Mouse (Mus musculus) stomach, embryonic 14.5 days (tissue): Measurements from ENCODE around the gene Ssbp3. TPM values are rescaled to one million over a fixed set of nuclear protein-coding genes. Genes with fewer than 3 reads are reported as not detected.

ENCODE experiments used
- ATAC-seq: fragments of 200-750 bp; cut with Nextera tagmentation; 2 replicates; pipeline ENCODE4 v1.8.0; 2017; ENCODE audit warnings: low read depth, moderate TSS enrichment; ENCODE audit not compliant: insufficient number of reproducible peaks, insufficient read depth, low FRiP score
- H3K27ac ChIP-seq: fragments of 300-500 bp; sonication (generic); 2 replicates; pipeline ENCODE4 v1.5.1; 2014; ENCODE audit warnings: mild to moderate bottlenecking, low read length, moderate library complexity, mixed read lengths
- H3K27me3 ChIP-seq: fragments of 300-500 bp; sonication (generic); 2 replicates; pipeline ENCODE4 v1.6.1; 2014; ENCODE audit warnings: low read length, control low read depth, mixed read lengths; ENCODE audit not compliant: control insufficient read depth, insufficient read depth
- H3K36me3 ChIP-seq: fragments of 300-500 bp; sonication (generic); 2 replicates; pipeline ENCODE4 v1.6.1; 2014; ENCODE audit warnings: mild to moderate bottlenecking, control low read depth, low read length, moderate library complexity, mixed read lengths; ENCODE audit not compliant: control insufficient read depth, insufficient read depth
- H3K4me1 ChIP-seq: fragments of 300-500 bp; sonication (generic); 2 replicates; pipeline ENCODE4 v1.6.1; 2014; ENCODE audit warnings: low read length, control low read depth, mixed read lengths; ENCODE audit not compliant: control insufficient read depth, insufficient read depth
- H3K4me2 ChIP-seq: fragments of 300-500 bp; sonication (generic); replicated peaks from 2 replicates; pipeline ENCODE4 v1.6.1; 2014; ENCODE audit warnings: low read depth, low read length, control low read depth
- H3K4me3 ChIP-seq: fragments of 300-500 bp; sonication (generic); 2 replicates; pipeline ENCODE4 v1.5.1; 2014; ENCODE audit warnings: low read depth, low read length, control low read depth
- H3K9ac ChIP-seq: fragments of 300-500 bp; sonication (generic); replicated peaks from 2 replicates; pipeline ENCODE4 v1.6.1; 2014; ENCODE audit warnings: low read depth, mild to moderate bottlenecking, control low read depth, low read length, moderate library complexity, mixed read lengths
- H3K9me3 ChIP-seq: fragments of 300-500 bp; sonication (generic); 2 replicates; pipeline ENCODE4 v1.6.1; 2016; ENCODE audit warnings: low read depth, low read length, control low read depth; ENCODE audit not compliant: control insufficient read depth
- WGBS: fragments of 180-500 bp; shearing (Covaris S2); extraction: QIAGEN DNeasy Blood & Tissue Kit; methylation state at CpG from one replicate; pipeline ENCODE4 v1.1.7; 2014; 5-methylcytosine and 5-hydroxymethylcytosine counted together
- polyA plus RNA-seq: library from polyadenylated mRNA; unstranded; fragments of >200 nt; fragmentation: Nextera tagmentation; extraction: Ambion mirVana; gene quantifications from 2 replicates; pipeline ENCODE4 v1.2.1, GENCODE M21; 2014

Gene Ssbp3
- polyA plus RNA-seq, 1 experiment from 2014 or later, result 79.9 TPM

DNA sequence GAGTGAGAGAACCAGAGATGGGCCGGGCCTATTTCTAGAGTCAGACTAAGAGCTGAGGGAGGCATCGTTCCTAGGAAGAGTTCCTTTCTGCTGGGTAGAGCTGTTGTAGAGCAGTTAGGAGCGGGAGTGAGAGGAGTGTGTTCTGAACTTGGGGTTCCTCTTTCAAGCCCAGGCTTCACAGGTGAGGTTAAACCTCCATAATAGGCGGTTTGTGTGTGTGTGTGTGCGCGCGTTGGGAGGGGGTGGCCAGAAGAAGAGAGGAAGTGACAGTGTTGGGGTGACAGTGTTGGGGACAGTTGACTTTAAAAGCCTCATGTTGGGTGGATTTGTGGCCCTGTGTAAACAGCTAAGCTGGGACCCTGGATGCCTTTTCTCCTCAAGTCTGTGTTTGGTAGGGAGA is 22.1 kb downstream of the Ssbp3 start:
- WGBS, result 92% methylated on average over 7 of the region's 7 CpGs
- Histone ChIP-seq H3K4me1 (peaks cover 29% of the 10 kb centered on the region), H3K4me2 (no peak overlapping the region), H3K4me3 (no peak overlapping the region), H3K9me3 (no peaks in the 10 kb centered on the region), H3K27me3 (no peaks in the 10 kb centered on the region), H3K27ac (no peak overlapping the region), H3K9ac (no peak overlapping the region), H3K36me3 (peaks cover 26% of the 10 kb centered on the region)
- ATAC-seq, result no peak

DNA sequence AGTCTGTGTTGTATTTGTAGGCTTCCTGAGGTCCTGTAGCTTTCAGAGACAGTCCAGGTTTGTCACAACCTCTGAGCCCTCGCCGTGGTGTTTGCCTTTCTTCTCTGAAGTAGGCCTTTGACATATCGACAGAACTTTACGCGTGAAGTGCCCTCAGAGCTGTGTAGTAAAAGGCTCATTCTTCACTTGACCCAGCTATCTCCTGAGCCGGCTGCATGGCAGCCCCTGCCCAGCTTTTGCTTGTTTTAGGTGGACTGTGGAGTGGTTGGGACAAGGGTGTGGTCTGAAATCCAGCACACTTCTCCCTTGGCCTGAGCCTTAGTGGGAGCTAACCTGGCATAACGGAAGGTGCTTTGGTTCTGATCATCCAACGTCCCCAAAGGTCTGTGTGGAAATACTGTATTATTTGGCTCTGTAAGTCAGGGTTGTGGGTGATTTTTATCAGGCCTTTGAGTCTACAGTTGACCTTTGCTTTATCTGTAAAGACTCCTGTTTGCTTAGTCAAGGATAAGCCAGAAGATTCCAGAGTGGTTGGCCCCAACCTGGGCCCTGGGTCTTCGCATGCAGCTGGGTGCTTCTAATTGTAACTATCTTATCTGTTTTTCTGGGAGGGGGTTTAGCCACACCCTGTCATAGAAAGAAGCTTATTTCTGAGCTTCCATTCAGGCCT is 23.4 kb downstream of the Ssbp3 start:
- Histone ChIP-seq H3K27me3 (no peaks in the 10 kb centered on the region), H3K27ac (no peak overlapping the region), H3K36me3 (peaks cover 19% of the 10 kb centered on the region; the same call in 1 of the 2 replicates), H3K9me3 (no peaks in the 10 kb centered on the region), H3K9ac (no peak overlapping the region), H3K4me1 (peaks cover 40% of the 10 kb centered on the region), H3K4me2 (no peak overlapping the region), H3K4me3 (no peak overlapping the region)
- ATAC-seq, result no peak
- 54% methylated on average over 9 of the region's 9 CpGs for WGBS

DNA sequence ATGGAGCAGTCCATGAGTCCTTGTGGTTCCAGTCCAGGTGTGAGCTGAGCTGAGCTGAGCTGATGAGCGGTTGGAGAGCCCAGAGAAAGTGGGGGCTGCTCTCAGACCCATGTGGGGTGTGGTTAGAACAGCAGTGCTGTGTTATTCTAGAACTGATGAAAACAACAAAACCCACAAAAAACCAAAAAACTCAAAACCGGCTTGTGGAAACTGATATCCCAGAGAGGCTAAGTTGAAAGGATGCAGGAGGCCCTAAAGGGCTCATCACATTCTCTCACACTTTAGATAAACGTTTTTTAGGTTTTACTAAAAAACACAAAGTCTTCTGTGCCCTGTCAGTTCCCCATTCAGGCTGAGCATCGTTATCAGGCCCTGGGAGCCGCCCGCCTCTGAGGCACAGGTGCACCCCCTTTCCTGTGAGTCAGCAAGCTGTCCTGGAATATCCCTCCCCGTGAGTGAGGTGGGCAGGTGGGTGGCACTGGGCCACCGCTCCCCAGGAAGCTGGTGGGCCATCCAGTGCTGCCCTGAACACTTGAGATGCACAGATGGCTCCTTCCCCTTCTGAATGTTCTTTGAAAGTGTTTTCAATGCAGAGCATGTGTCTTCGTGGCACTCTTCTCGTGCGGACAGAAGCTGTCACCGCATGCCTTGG is 24.6 kb downstream of the Ssbp3 start:
- Histone ChIP-seq H3K9me3 (no peaks in the 10 kb centered on the region), H3K4me1 (peaks cover 51% of the 10 kb centered on the region), H3K4me3 (no peak overlapping the region), H3K9ac (no peak overlapping the region), H3K27me3 (no peaks in the 10 kb centered on the region), H3K36me3 (peaks cover 19% of the 10 kb centered on the region; the same call in 1 of the 2 replicates), H3K4me2 (no peak overlapping the region), H3K27ac (no peak overlapping the region)
- 61% methylated on average over 12 of the region's 12 CpGs for WGBS
- no peak for ATAC-seq

DNA sequence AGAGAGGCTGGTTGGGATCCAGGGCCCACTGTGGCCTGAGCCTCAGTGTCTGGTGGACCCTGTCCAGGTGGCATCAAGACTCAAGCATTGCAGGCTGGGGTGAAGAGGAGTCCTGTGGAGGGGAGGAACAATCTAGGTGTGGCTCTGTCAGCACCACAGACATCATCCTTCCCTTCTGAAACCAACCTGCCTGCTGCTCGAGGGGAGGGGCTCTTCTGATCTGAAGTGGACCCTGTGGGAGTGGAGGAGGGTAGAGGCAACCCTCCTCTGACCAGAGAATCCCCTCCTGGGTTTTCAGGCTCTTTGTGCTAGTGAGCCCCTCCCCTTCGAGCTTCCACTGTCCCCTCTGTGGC is 25.1 kb downstream of the Ssbp3 start:
- no peak for ATAC-seq
- Histone ChIP-seq H3K36me3 (peaks cover 19% of the 10 kb centered on the region; the same call in 1 of the 2 replicates), H3K27me3 (no peaks in the 10 kb centered on the region), H3K27ac (no peak overlapping the region), H3K4me2 (no peak overlapping the region), H3K9ac (no peak overlapping the region), H3K4me1 (peaks cover 51% of the 10 kb centered on the region), H3K4me3 (no peak overlapping the region), H3K9me3 (no peaks in the 10 kb centered on the region)
- 44% methylated on average over 2 of the region's 2 CpGs for WGBS

DNA sequence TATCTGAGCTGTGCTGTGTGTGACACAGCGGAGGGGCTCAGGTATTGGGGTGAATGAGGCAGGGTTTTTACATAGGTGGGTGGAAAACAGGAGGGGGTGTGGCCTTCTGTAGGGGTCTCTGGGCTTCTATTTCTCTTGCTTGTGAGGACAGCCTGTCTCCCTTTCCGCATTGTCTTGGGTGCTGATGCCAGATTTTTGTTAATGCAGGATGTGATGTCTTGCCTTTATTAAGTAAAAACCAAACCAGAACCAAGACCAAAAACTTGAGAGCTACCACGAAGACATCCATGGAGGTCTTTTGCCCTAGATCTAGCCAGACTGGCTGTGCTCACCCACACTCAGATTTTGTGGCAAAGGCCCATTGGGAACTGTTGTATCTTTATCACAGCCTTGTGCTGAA is 25.5 kb downstream of the Ssbp3 start:
- no peak overlapping the region for H3K27ac ChIP-seq
- no peak overlapping the region for H3K9ac ChIP-seq
- peaks cover 56% of the 10 kb centered on the region for H3K4me1 ChIP-seq
- no peaks in the 10 kb centered on the region for H3K9me3 ChIP-seq
- H3K27me3 ChIP-seq, result no peaks in the 10 kb centered on the region
- peaks cover 19% of the 10 kb centered on the region; the same call in 1 of the 2 replicates for H3K36me3 ChIP-seq
- 74% methylated on average over 3 of the region's 3 CpGs for WGBS
- no peak overlapping the region for H3K4me2 ChIP-seq
- no peak for ATAC-seq
- H3K4me3 ChIP-seq, result no peak overlapping the region

- H3K36me3 ChIP-seq, result peaks cover 19% of the 10 kb centered on the region; the same call in 1 of the 2 replicates
- WGBS, result 28% methylated on average over 8 of the region's 8 CpGs
- no peak overlapping the region; the same call in 1 of the 2 replicates for H3K9ac ChIP-seq
- H3K4me2 ChIP-seq, result no peak overlapping the region
- ATAC-seq, result no peak
- H3K4me3 ChIP-seq, result no peak overlapping the region
- H3K27ac ChIP-seq, result peak overlapping the region; percentile 17; the same call in 1 of the 2 replicates
- H3K27me3 ChIP-seq, result no peaks in the 10 kb centered on the region
- H3K9me3 ChIP-seq, result no peaks in the 10 kb centered on the region
- H3K4me1 ChIP-seq, result peaks cover 63% of the 10 kb centered on the region
Observed at GRCm38 (mm10) chr4:106936741-106937140, 26.2 kb downstream of the Ssbp3 start.

DNA sequence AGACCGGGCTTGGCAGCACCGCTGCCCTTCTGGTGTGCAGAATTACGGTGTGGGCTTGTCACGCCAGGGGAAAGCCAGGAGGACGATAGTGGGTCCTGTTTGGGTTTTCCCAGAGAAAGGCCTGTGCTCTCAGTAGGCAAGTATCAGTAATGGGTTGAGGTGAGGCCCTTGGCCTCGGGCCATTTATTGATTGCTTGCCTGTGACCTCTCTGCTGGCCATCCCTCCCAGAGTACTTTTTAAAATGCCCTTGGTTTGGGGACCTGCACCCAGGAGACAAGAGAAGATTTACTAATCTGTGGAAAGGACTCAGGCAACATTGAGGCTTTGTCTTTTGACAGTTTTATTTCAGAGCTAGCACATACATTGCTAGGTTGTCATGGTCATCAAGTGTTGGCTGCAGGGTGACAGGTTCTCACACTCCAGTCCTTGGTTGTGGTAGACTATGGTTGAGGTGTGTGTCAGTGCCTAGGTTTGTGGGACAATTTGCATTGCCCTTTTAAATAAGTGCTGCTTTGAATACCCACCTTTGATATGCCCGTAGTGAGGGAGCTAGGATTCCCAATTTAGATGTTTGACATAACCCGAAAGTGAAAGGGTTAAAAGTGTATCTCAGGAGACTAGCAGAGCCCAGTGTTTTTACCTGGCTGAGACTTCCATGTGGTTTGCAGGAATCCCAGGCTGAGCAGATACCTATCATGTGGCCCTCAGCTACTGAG is 28.2 kb downstream of the Ssbp3 start:
- H3K9ac ChIP-seq, result no peak overlapping the region
- peaks cover 11% of the 10 kb centered on the region; the same call in 1 of the 2 replicates for H3K36me3 ChIP-seq
- WGBS, result 54% methylated on average over 8 of the region's 8 CpGs
- peak overlapping the region; percentile 34 for H3K27ac ChIP-seq
- H3K9me3 ChIP-seq, result no peaks in the 10 kb centered on the region
- H3K27me3 ChIP-seq, result no peaks in the 10 kb centered on the region
- H3K4me1 ChIP-seq, result peaks cover 54% of the 10 kb centered on the region
- H3K4me3 ChIP-seq, result no peak overlapping the region
- no peak overlapping the region for H3K4me2 ChIP-seq
- ATAC-seq, result no peak

DNA sequence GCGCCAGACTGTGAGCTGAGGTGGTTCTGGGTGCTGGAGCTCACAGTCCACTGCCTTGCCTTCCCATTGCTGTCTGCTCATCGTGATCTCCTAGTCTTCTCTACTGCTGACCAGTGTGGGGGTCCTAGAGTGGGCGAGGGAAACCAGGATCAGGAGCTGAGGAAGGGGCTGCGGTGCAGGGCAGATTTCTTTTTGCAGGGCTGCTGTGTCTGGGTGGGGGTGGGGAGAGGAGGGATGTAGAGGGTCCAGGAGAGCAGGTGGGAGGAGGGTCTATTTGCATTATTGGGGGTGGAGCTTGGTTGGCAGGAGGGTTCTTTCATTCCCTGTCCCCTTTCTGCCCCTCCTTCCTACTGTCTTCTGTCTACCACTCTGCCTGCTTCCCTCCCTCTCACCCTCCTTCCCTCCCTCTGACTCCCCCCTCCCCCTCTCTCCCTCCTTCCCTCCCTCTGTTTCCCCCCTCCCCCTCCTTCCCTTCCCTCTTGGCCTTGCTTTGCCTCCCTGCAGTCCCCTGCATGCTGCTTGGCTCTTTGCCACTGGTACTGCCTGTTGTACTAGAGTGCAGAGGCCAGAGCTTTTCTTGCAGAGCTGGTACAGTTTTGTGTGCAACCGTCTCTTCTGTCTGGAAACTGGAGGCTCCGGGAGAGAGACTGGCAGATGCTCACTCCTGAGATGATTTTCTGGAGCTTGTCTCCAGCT is 28.9 kb downstream of the Ssbp3 start:
- H3K4me1 ChIP-seq, result peaks cover 48% of the 10 kb centered on the region
- no peak overlapping the region for H3K4me2 ChIP-seq
- no peaks in the 10 kb centered on the region for H3K9me3 ChIP-seq
- peak; percentile 58; the same call in 1 of the 2 replicates for ATAC-seq
- H3K4me3 ChIP-seq, result no peak overlapping the region
- no peaks in the 10 kb centered on the region for H3K27me3 ChIP-seq
- H3K9ac ChIP-seq, result no peak overlapping the region
- H3K27ac ChIP-seq, result peak overlapping the region; percentile 34
- peaks cover 7% of the 10 kb centered on the region; the same call in 1 of the 2 replicates for H3K36me3 ChIP-seq
- 13% methylated on average over 6 of the region's 6 CpGs for WGBS
